Mouse (Mus musculus) G1E (cell line): Measurements from ENCODE around the gene S100a10. TPM values are rescaled to one million over a fixed set of nuclear protein-coding genes. Genes with fewer than 3 reads are reported as not detected.

Experiments used
- ATAC-seq: 2 replicates; pipeline ENCODE4 v1.8.0; 2016; ENCODE audit warnings: mild to moderate bottlenecking; ENCODE audit not compliant: insufficient number of reproducible peaks, poor library complexity, low FRiP score, severe bottlenecking; ENCODE audit errors: extremely low read depth
- DNase-seq: peaks from one replicate; pipeline ENCODE4 v3.0.0; 2012; ENCODE audit warnings: low spot score
- H3K27me3 ChIP-seq: 2 replicates; pipeline ENCODE4 v1.6.1; 2012; ENCODE audit warnings: mild to moderate bottlenecking, low read length, inconsistent platforms; ENCODE audit not compliant: insufficient read depth
- H3K36me3 ChIP-seq: replicated peaks from 2 replicates; pipeline ENCODE3; 2012; ENCODE audit warnings: mild to moderate bottlenecking, inconsistent platforms
- H3K4me1 ChIP-seq: 2 replicates; pipeline ENCODE4 v1.6.1; 2012; ENCODE audit warnings: low read depth, low read length, inconsistent platforms, mixed read lengths; ENCODE audit not compliant: insufficient read depth
- H3K4me3 ChIP-seq: 2 replicates; pipeline ENCODE4 v1.5.1; 2012; ENCODE audit warnings: low read depth, mild to moderate bottlenecking, inconsistent platforms, low read length, moderate library complexity, mixed read lengths
- H3K9me3 ChIP-seq: replicated peaks from 2 replicates; pipeline ENCODE4 v1.6.1; 2012; ENCODE audit warnings: inconsistent platforms
- CTCF ChIP-seq: IDR thresholded peaks from 2 replicates; pipeline ENCODE4 v1.5.1; 2012; ENCODE audit warnings: low read depth, low read length, inconsistent platforms, mixed read lengths
- GATA1 ChIP-seq: IDR thresholded peaks from 2 replicates; pipeline ENCODE4 v1.6.1; 2012; ENCODE audit warnings: borderline replicate concordance, low read length, inconsistent platforms, mixed read lengths
- GATA2 ChIP-seq: IDR thresholded peaks from 2 replicates; pipeline ENCODE4 v1.6.1; 2012; ENCODE audit warnings: low read depth, low read length, inconsistent platforms, borderline replicate concordance
- POLR2AphosphoS5 ChIP-seq: IDR thresholded peaks from 2 replicates; pipeline ENCODE4 v1.6.1; 2012; ENCODE audit warnings: low read depth, low read length, inconsistent platforms; ENCODE audit not compliant: insufficient replicate concordance
- TAL1 ChIP-seq: conservative IDR thresholded peaks from 2 replicates; pipeline ENCODE4 v1.6.1; 2012; ENCODE audit warnings: low read depth, low read length, inconsistent platforms, mixed read lengths
- polyA plus RNA-seq: library from polyadenylated mRNA; stranded (reverse); fragments of >175 nt; gene quantifications from 2 replicates; pipeline ENCODE4 v1.2.3, GENCODE M21; 2012
- total RNA-seq, 2 experiments: library from RNA; stranded (forward) in 1 of 2; stranded (reverse) in 1 of 2; fragments of 200-1000 nt in 1 of 2; fragments of >200 nt in 1 of 2; fragmentation: Nextera tagmentation in 1 of 2; gene quantifications; 2 replicates each; pipeline ENCODE4 v1.2.3; 2014 to 2017

Gene S100a10
- total and polyA plus RNA-seq, 3 experiments = not detected

GRCm38 (mm10) chr3:93562372-93562771, 7.5 kb downstream of the S100a10 start:
- Histone ChIP-seq H3K4me1 (no peaks in the 10 kb centered on the region), H3K4me3 (no peak overlapping the region), H3K36me3 (no peaks in the 10 kb centered on the region), H3K9me3 (peaks cover 19% of the 10 kb centered on the region), H3K27me3 (no peaks in the 10 kb centered on the region)
- no peak for TF ChIP-seq POLR2AphosphoS5
- TF ChIP-seq CTCF = no peak
- TF ChIP-seq GATA2 = no peak
- TF ChIP-seq GATA1 = no peak
- no peak for TF ChIP-seq TAL1
- ATAC-seq (no peak), DNase-seq (no peak)

DNA sequence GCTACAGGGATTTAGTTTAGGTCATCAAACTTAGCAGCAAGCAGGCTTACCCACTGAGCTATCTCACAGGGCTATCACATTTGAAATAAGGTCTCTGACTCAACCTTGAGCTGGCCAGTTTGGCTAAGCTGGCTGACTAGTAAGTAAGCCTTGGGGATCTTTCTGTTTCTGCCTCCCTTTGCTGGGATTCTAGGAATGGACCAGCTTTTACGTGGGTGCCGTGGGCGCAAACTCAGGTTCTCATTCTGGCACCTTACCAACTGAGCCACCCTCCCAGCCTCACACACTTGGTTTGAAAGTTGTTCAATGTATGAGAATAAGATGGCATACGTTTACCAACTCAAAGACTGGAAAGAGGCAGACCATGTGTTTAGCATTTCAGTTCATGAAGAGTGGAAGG, 8.3 kb downstream of the S100a10 start:
- ATAC-seq (no peak), DNase-seq (no peak)
- peaks cover 18% of the 10 kb centered on the region for H3K9me3 ChIP-seq
- no peaks in the 10 kb centered on the region for H3K4me1 ChIP-seq
- H3K27me3 ChIP-seq = no peaks in the 10 kb centered on the region
- TF ChIP-seq GATA1 (no peak), TAL1 (no peak), POLR2AphosphoS5 (no peak), CTCF (no peak), GATA2 (no peak)
- no peak overlapping the region for H3K4me3 ChIP-seq
- no peaks in the 10 kb centered on the region for H3K36me3 ChIP-seq

DNA sequence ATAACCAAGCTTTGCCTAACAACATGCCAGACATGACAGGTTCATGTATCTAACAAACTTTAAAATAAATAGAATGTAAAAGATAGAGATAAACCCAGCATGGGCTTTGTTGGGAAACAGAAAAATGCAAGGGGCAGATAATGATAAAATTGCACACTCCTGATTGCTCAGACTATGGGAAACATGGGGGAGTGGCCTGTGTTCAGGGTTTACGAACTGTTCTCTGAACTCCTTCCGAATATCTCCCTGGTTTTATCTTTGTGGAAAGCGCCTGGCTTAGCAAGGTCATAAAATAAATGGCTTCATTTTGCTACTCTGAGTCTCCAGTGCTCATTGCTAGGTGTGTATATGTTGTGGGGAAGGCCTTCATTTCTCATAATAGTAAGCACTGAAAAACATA, 12.0 kb downstream of the S100a10 start:
- no peaks in the 10 kb centered on the region for H3K4me1 ChIP-seq
- peaks cover 9% of the 10 kb centered on the region for H3K9me3 ChIP-seq
- H3K4me3 ChIP-seq = no peak overlapping the region
- no peaks in the 10 kb centered on the region for H3K27me3 ChIP-seq
- DNase-seq (no peak), ATAC-seq (no peak)
- H3K36me3 ChIP-seq = no peaks in the 10 kb centered on the region
- TF ChIP-seq POLR2AphosphoS5 = no peak
- TF ChIP-seq GATA1 = no peak
- TF ChIP-seq CTCF = no peak
- TF ChIP-seq TAL1 = no peak
- no peak for TF ChIP-seq GATA2

- no peaks in the 10 kb centered on the region for H3K4me1 ChIP-seq
- ATAC-seq = no peak
Measured at GRCm38 (mm10) chr3:93567721-93568120, 12.8 kb downstream of the S100a10 start.

DNA sequence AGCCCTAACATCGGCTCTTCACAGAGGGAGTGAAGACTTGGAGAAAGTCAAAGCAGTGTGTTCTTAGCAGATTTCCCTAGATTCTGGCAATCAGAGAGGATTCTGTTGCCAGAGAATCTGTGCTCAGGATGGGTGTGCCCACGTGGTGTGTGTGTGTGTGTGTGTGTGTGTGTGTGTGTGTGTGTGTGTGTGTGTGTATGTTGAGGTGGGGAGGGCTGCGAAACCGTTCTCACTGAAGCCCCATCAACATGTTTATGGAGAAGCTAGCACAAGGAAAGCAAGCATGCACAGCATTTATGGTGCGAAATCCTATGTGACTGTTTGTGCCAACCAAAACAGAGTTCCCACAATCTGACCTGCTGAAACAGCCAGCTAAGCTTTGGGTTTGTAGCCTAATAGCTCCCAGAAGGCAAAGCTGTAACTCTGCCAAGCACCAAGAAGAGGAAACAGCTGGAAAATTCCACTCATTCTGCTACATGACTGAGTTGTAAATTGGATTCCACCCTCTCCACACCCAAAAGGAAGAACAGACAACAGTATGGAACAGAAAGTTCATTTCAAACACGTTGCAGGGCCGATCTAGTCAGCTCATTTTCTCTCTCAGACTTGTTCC, 13.7 kb downstream of the S100a10 start:
- H3K36me3 ChIP-seq = no peaks in the 10 kb centered on the region
- no peaks in the 10 kb centered on the region for H3K27me3 ChIP-seq
- H3K4me1 ChIP-seq = no peaks in the 10 kb centered on the region
- TF ChIP-seq CTCF (no peak), TAL1 (no peak), GATA1 (no peak), POLR2AphosphoS5 (no peak), GATA2 (no peak)
- ATAC-seq (no peak), DNase-seq (no peak)
- H3K9me3 ChIP-seq = peaks cover 13% of the 10 kb centered on the region
- no peak overlapping the region for H3K4me3 ChIP-seq

More at GRCm38 (mm10) chr3:93567721-93568120, 12.8 kb downstream of the S100a10 start:
- TF ChIP-seq TAL1 (no peak), CTCF (no peak), GATA1 (no peak), POLR2AphosphoS5 (no peak), GATA2 (no peak)
- H3K36me3 ChIP-seq = no peaks in the 10 kb centered on the region
- no peak for DNase-seq
- peaks cover 13% of the 10 kb centered on the region for H3K9me3 ChIP-seq
- no peaks in the 10 kb centered on the region for H3K27me3 ChIP-seq
- H3K4me3 ChIP-seq = no peak overlapping the region

DNA sequence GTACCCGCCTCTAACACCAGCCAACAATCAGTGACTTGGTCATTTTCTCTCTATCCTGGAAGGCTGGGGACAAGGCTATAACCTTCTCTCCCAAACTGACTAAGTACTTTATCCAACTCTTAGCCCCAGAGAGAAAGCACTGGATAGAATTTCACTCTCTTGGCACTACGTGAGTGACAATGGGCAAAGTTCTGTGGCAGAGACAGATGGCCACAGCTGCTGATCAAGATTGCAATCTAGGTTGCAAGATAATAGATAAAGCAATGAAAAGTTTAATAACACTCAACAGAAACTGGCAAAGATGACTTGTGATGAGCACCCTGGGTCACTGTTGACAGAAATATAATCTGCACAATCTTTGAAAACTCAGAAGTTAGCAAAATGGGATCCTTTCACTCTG, 14.2 kb downstream of the S100a10 start:
- no peak for TF ChIP-seq GATA1
- no peak for TF ChIP-seq POLR2AphosphoS5
- no peak for TF ChIP-seq CTCF
- TF ChIP-seq GATA2 = no peak
- DNase-seq = no peak
- no peak for ATAC-seq
- H3K4me3 ChIP-seq = no peak overlapping the region
- no peaks in the 10 kb centered on the region for H3K36me3 ChIP-seq
- H3K4me1 ChIP-seq = no peaks in the 10 kb centered on the region
- H3K27me3 ChIP-seq = no peaks in the 10 kb centered on the region
- H3K9me3 ChIP-seq = peaks cover 13% of the 10 kb centered on the region
